In genomic region chr15:77799491-77800474, GRCm38 (mm10) we compare ENCODE assay signal across 8 mouse cellular contexts. TPM values are rescaled to one million over a fixed set of nuclear protein-coding genes. Genes with fewer than 3 reads are reported as not detected.
DNase-seq lines count a peak whose midpoint lies in the region; TF ChIP-seq lines count a peak whose summit lies in the region.

No protein-coding gene starts in this region.

- no peak for TF ChIP-seq CTCF in liver, adult 2 months (IDR thresholded peaks at IDR 0.05; ENCODE audit: low read depth, low read length)
- no peak for TF ChIP-seq CTCF in bone marrow macrophage, adult 2 months (IDR thresholded peaks at IDR 0.05; ENCODE audit: low read depth, low read length)
- no peak for TF ChIP-seq CTCF in small intestine, adult 2 months (IDR thresholded peaks at IDR 0.05; ENCODE audit: extremely low read depth, insufficient read length, insufficient replicate concordance, low read depth, low read length)

- H3K4me3 ChIP-seq in liver, adult 2 months (ENCODE audit: insufficient read depth, low read depth, low read length), result no peak overlapping the region
- H3K4me3 ChIP-seq in bone marrow macrophage, adult 2 months (ENCODE audit: insufficient read depth, low read length), result no peak overlapping the region
- no peak overlapping the region for H3K4me3 ChIP-seq in small intestine, adult 2 months (ENCODE audit: low read depth, low read length)

- peaks cover 11% of the 10 kb centered on the region; the same call in 1 of the 2 replicates for H3K36me3 ChIP-seq in liver, adult 2 months (ENCODE audit: control insufficient read depth, insufficient read depth, low read length)
- peaks cover 79% of the 10 kb centered on the region for H3K36me3 ChIP-seq in small intestine, adult 2 months (ENCODE audit: control insufficient read depth, insufficient read depth, low read length)

- H3K9ac ChIP-seq in liver, adult 2 months (ENCODE audit: low read depth, low read length), result no peak overlapping the region

- H3K27ac ChIP-seq in liver, adult 2 months (replicated peaks; ENCODE audit: insufficient read depth, low read depth, low read length), result peak overlapping the region; percentile 18; the same call in 1 of the 2 replicates
- H3K27ac ChIP-seq in bone marrow macrophage, adult 2 months (ENCODE audit: insufficient read depth, low read depth, low read length), result peak overlapping the region; percentile 45
- H3K27ac ChIP-seq in small intestine, adult 2 months (ENCODE audit: insufficient read depth, low read depth, low read length), result peak overlapping the region; percentile 81

- H3K27me3 ChIP-seq in liver, adult 2 months (ENCODE audit: control insufficient read depth, insufficient read depth, low read length), result no peaks in the 10 kb centered on the region
- no peaks in the 10 kb centered on the region for H3K27me3 ChIP-seq in small intestine, adult 2 months (ENCODE audit: control insufficient read depth, insufficient read depth, low read length)

- DNase-seq in liver, adult 2 months (ENCODE audit: extremely low read depth, low read depth, low spot score), result no peak
- no peak for DNase-seq in liver
- peak; percentile 70 for DNase-seq in induced T-regulatory cell, adult 2 months (ENCODE audit: low read depth)
- DNase-seq in cerebellum, postnatal 4 days (ENCODE audit: low spot score in 2 of 2), result no peak
- DNase-seq in left cerebral cortex, postnatal 25 days (ENCODE audit: low spot score in 2 of 2), result no peak
- DNase-seq in layer of hippocampus, postnatal 25 days (ENCODE audit: extremely low spot score in 1 of 2, low spot score in 1 of 2), result no peak

- H3K79me2 ChIP-seq in liver, adult 2 months (ENCODE audit: control insufficient read depth, insufficient read depth, low read length), result peaks cover 52% of the 10 kb centered on the region

- WGBS in liver, adult 2 months, result 81% methylated on average over 8 of the region's 8 CpGs
- WGBS in small intestine, adult 2 months, result 66% methylated on average over 8 of the region's 8 CpGs

- intact Hi-C loops in left cerebral cortex, postnatal 25 days (cut with DNase I), result loop anchor here (5.0 kb wide), 1 partner anchor 43 kb away; the partner anchor contains the start of gene Myh9

- H3K4me1 ChIP-seq in liver, adult 2 months (ENCODE audit: control insufficient read depth, insufficient read depth, low read length), result peaks cover 26% of the 10 kb centered on the region
- peaks cover 72% of the 10 kb centered on the region for H3K4me1 ChIP-seq in bone marrow macrophage, adult 2 months (ENCODE audit: control insufficient read depth, insufficient read depth, low read length)
- H3K4me1 ChIP-seq in small intestine, adult 2 months (ENCODE audit: control insufficient read depth, insufficient read depth, insufficient read length, low read length), result peaks cover 51% of the 10 kb centered on the region

- no peak for TF ChIP-seq POLR2A in liver, adult 2 months (IDR thresholded peaks at IDR 0.05; ENCODE audit: extremely low read depth, insufficient read depth, low read length)
- no peak for TF ChIP-seq POLR2A in bone marrow macrophage, adult 2 months (IDR thresholded peaks at IDR 0.05; ENCODE audit: borderline replicate concordance, low read depth, low read length)
- no peak for TF ChIP-seq POLR2A in small intestine, adult 2 months (IDR thresholded peaks at IDR 0.05; ENCODE audit: low read depth, low read length)

RNA-seq across cellular contexts. Expression of gene Myh9, which starts 42.2 kb away (rescaled TPM):
- 54.4 and 69.5 TPM in 2 replicates for total RNA-seq in liver, adult 2 months (2014; rRNA removed)
- polyA plus RNA-seq in liver, adult 2 months (2012; rRNA removed), result 22.5 and 24.1 TPM in 2 replicates
- 170 and 194 TPM in 2 replicates for polyA plus RNA-seq in bone marrow macrophage, adult 2 months (2012; ENCODE audit: insufficient read depth, insufficient read length, missing spikeins)
- 44.8 and 89.4 TPM in 2 replicates for polyA plus RNA-seq in small intestine, adult 2 months (2012; rRNA removed)
- 10 to 100 TPM; 69.9 to 75.5 TPM for total RNA-seq in left cerebral cortex, postnatal 25 days (2021)
- total RNA-seq in layer of hippocampus, postnatal 25 days (2021), result 10 to 100 TPM; 75.0 to 90.2 TPM

RNA-seq across cellular contexts. Expression of gene Apol8, which starts 43.0 kb away (rescaled TPM):
- 0.09 TPM in 1 of 2 replicates, not detected in the other for total RNA-seq in liver, adult 2 months (2014; rRNA removed)
- not detected in 2 replicates for polyA plus RNA-seq in liver, adult 2 months (2012; rRNA removed)
- polyA plus RNA-seq in bone marrow macrophage, adult 2 months (2012; ENCODE audit: insufficient read depth, insufficient read length, missing spikeins), result not detected in 2 replicates
- polyA plus RNA-seq in small intestine, adult 2 months (2012; rRNA removed), result 0.10 and 0.11 TPM in 2 replicates
- 1 to 10 TPM; 2.2 to 3.3 TPM for total RNA-seq in left cerebral cortex, postnatal 25 days (2021)
- 1 to 10 TPM; 4.0 to 4.8 TPM for total RNA-seq in layer of hippocampus, postnatal 25 days (2021)

Comparison
In these comparisons a context has a peak if more than half of its experiments do, and no peak if none do; other contexts are left out.
1. H3K27ac ChIP-seq: peak in every context shown above with its lines; median percentile 81 in small intestine, adult 2 months; 45 in bone marrow macrophage, adult 2 months; 18 in liver, adult 2 months.